Mouse (Mus musculus): ENCODE results near the gene BC017158. TPM values are rescaled to one million over a fixed set of nuclear protein-coding genes. Genes with fewer than 3 reads are reported as not detected.
A peak's percentile ranks its signal among the peaks of the same experiment; 100 is the strongest.

The BC017158 gene
- polyA plus RNA-seq, 1 experiment: 37.3 TPM

DNA sequence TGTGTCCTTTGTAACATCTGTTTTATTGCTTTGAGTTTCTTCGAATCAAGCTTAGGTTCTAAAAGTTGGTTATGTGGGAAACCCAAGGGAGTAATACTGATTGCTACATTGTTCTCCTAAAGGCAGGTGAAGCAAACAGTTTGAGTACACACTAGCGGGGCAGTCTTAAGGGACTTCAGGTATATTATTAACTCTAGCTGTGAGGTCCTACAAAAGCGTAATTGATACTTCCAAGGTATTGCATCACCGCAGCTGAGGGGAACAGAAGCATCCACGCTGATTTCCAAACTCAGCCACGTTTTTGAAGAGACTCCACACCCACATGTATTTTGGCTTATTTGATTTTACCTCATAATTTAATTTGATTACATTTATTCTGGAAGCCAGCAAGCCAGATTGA, 6.2 kb upstream of the BC017158 start:
- WGBS: 72% methylated on average over 6 of the region's 6 CpGs
- H3K4me1 ChIP-seq (ENCODE audit: control insufficient read depth, insufficient read depth, low read length): no peaks in the 10 kb centered on the region; the same call in 1 of the 2 replicates
- no peak overlapping the region for H3K4me3 ChIP-seq (replicated peaks; ENCODE audit: control insufficient read depth, low read depth, low read length)
- no peak for TF ChIP-seq CTCF (IDR thresholded peaks at IDR 0.05; ENCODE audit: control insufficient read depth, insufficient read depth, low read length)
- TF ChIP-seq POLR2A (IDR thresholded peaks at IDR 0.05; ENCODE audit: borderline replicate concordance, control insufficient read depth, low read depth, low read length): no peak
- no peak overlapping the region for H3K27ac ChIP-seq (ENCODE audit: control insufficient read depth, insufficient read depth, low read depth, low read length, poor library complexity)

- H3K4me1 ChIP-seq (ENCODE audit: control insufficient read depth, insufficient read depth, low read length): peaks cover 2% of the 10 kb centered on the region; the same call in 1 of the 2 replicates
- H3K27ac ChIP-seq (ENCODE audit: control insufficient read depth, insufficient read depth, low read depth, low read length, poor library complexity): no peak overlapping the region
- H3K4me3 ChIP-seq (replicated peaks; ENCODE audit: control insufficient read depth, low read depth, low read length): peak overlapping the region; percentile 16
- 45% methylated on average over 3 of the region's 3 CpGs for WGBS
- no peak for TF ChIP-seq POLR2A (IDR thresholded peaks at IDR 0.05; ENCODE audit: borderline replicate concordance, control insufficient read depth, low read depth, low read length)
- no peak for TF ChIP-seq CTCF (IDR thresholded peaks at IDR 0.05; ENCODE audit: control insufficient read depth, insufficient read depth, low read length)
Measured at GRCm38 (mm10) chr7:128302151-128302550, 4.2 kb upstream of the BC017158 start.

DNA sequence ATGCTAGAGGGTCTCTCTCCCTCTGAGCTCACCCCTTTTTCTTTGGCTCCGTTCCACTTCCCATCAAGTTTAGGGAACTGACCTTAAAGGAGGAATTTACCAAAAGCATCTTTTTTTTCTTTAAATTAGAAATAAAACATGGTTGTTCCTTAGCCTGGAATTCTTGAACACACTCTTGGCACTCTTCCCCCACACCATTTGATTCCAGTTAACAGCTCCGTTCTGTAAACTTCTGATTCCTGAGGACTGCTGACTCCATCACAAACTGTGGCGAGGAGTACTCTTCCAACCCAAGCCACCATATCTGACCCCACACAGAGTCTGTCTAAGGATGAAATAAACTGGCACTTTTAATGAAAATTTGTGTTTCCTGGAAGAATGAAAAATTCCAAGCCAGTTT, 3.0 kb upstream of the BC017158 start:
- 85% methylated on average over 3 of the region's 3 CpGs for WGBS
- TF ChIP-seq POLR2A (IDR thresholded peaks at IDR 0.05; ENCODE audit: borderline replicate concordance, control insufficient read depth, low read depth, low read length): no peak
- TF ChIP-seq CTCF (IDR thresholded peaks at IDR 0.05; ENCODE audit: control insufficient read depth, insufficient read depth, low read length): no peak
- no peak overlapping the region for H3K4me3 ChIP-seq (replicated peaks; ENCODE audit: control insufficient read depth, low read depth, low read length)
- H3K27ac ChIP-seq (ENCODE audit: control insufficient read depth, insufficient read depth, low read depth, low read length, poor library complexity): no peak overlapping the region
- peaks cover 3% of the 10 kb centered on the region; the same call in 1 of the 2 replicates for H3K4me1 ChIP-seq (ENCODE audit: control insufficient read depth, insufficient read depth, low read length)

- TF ChIP-seq CTCF (IDR thresholded peaks at IDR 0.05; ENCODE audit: control insufficient read depth, insufficient read depth, low read length) (no peak), POLR2A (IDR thresholded peaks at IDR 0.05; ENCODE audit: borderline replicate concordance, control insufficient read depth, low read depth, low read length) (no peak)
- H3K4me3 ChIP-seq (replicated peaks; ENCODE audit: control insufficient read depth, low read depth, low read length): no peak overlapping the region
- H3K4me1 ChIP-seq (ENCODE audit: control insufficient read depth, insufficient read depth, low read length): peaks cover 3% of the 10 kb centered on the region
- H3K27ac ChIP-seq (ENCODE audit: control insufficient read depth, insufficient read depth, low read depth, low read length, poor library complexity): no peak overlapping the region
- 78% methylated on average over 8 of the region's 8 CpGs for WGBS
Measured at GRCm38 (mm10) chr7:128298481-128299342, 742 bp upstream of the BC017158 start.

- H3K4me3 ChIP-seq (replicated peaks; ENCODE audit: control insufficient read depth, low read depth, low read length): peak overlapping the region; percentile 86
- H3K27ac ChIP-seq (ENCODE audit: control insufficient read depth, insufficient read depth, low read depth, low read length, poor library complexity): peak overlapping the region; percentile 71
- peaks cover 3% of the 10 kb centered on the region for H3K4me1 ChIP-seq (ENCODE audit: control insufficient read depth, insufficient read depth, low read length)
- TF ChIP-seq POLR2A (IDR thresholded peaks at IDR 0.05; ENCODE audit: borderline replicate concordance, control insufficient read depth, low read depth, low read length) (no peak), CTCF (IDR thresholded peaks at IDR 0.05; ENCODE audit: control insufficient read depth, insufficient read depth, low read length) (no peak)
- WGBS: 24% methylated on average over 10 of the region's 10 CpGs
Measured at GRCm38 (mm10) chr7:128297291-128297616, 716 bp downstream of the BC017158 start.

- WGBS: 40% methylated on average over 3 of the region's 3 CpGs
Measured at GRCm38 (mm10) chr7:128296514-128296913, 1.5 kb downstream of the BC017158 start.

GRCm38 (mm10) chr7:128294785-128295184, 3.2 kb downstream of the BC017158 start:
- 74% methylated on average over 10 of the region's 10 CpGs for WGBS
- no peak overlapping the region for H3K27ac ChIP-seq (ENCODE audit: control insufficient read depth, insufficient read depth, low read depth, low read length, poor library complexity)
- H3K4me1 ChIP-seq (ENCODE audit: control insufficient read depth, insufficient read depth, low read length): peaks cover 3% of the 10 kb centered on the region
- H3K4me3 ChIP-seq (replicated peaks; ENCODE audit: control insufficient read depth, low read depth, low read length): no peak overlapping the region
- TF ChIP-seq POLR2A (IDR thresholded peaks at IDR 0.05; ENCODE audit: borderline replicate concordance, control insufficient read depth, low read depth, low read length): no peak
- no peak for TF ChIP-seq CTCF (IDR thresholded peaks at IDR 0.05; ENCODE audit: control insufficient read depth, insufficient read depth, low read length)

More at GRCm38 (mm10) chr7:128296514-128296913, 1.5 kb downstream of the BC017158 start:
- H3K4me3 ChIP-seq (replicated peaks; ENCODE audit: control insufficient read depth, low read depth, low read length): no peak overlapping the region
- H3K4me1 ChIP-seq (ENCODE audit: control insufficient read depth, insufficient read depth, low read length): peaks cover 3% of the 10 kb centered on the region
- TF ChIP-seq CTCF (IDR thresholded peaks at IDR 0.05; ENCODE audit: control insufficient read depth, insufficient read depth, low read length) (no peak), POLR2A (IDR thresholded peaks at IDR 0.05; ENCODE audit: borderline replicate concordance, control insufficient read depth, low read depth, low read length) (no peak)
- no peak overlapping the region for H3K27ac ChIP-seq (ENCODE audit: control insufficient read depth, insufficient read depth, low read depth, low read length, poor library complexity)

DNA sequence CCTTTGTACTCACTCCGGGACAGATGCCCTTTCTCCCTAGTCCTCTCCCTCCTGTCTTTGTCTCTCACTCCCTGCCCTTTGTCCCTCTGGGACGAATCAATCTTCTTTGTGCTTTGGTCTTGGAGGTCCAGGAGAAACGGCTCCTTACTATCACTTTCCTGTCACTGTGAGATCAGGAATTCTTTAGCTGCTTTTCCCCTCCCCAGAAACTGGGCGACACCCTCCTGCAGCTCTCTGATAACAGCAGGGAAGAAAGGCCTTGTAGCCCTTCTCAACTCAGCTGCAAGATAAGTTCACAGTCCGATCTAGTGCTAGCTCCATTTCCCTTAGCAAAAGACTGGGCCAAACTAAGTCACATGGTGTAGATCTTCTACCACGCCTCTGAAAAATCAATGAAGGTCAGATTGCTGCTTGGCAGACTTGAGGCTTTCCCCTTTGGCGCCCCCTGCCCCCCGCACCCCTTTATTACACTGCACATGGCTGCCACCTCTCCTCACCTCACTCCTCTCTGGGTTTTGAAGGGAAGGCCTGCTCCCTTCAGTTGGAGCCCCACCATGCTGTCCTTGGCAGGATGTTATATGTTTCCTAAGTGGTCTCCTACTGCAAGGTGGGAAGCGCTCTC, 8.9 kb downstream of the BC017158 start:
- WGBS: 52% methylated on average over 9 of the region's 9 CpGs
- H3K27ac ChIP-seq (ENCODE audit: control insufficient read depth, insufficient read depth, low read depth, low read length, poor library complexity): peak overlapping the region; percentile 80
- no peaks in the 10 kb centered on the region; the same call in 1 of the 2 replicates for H3K4me1 ChIP-seq (ENCODE audit: control insufficient read depth, insufficient read depth, low read length)
- TF ChIP-seq CTCF (IDR thresholded peaks at IDR 0.05; ENCODE audit: control insufficient read depth, insufficient read depth, low read length) (peak; percentile 46; the same call in 1 of the 2 replicates), POLR2A (IDR thresholded peaks at IDR 0.05; ENCODE audit: borderline replicate concordance, control insufficient read depth, low read depth, low read length) (no peak)
- peak overlapping the region; percentile 49 for H3K4me3 ChIP-seq (replicated peaks; ENCODE audit: control insufficient read depth, low read depth, low read length)

Data from bone marrow, adult 2 months (tissue).